Mouse (Mus musculus): ENCODE results near the gene Ppig. TPM values are rescaled to one million over a fixed set of nuclear protein-coding genes. Genes with fewer than 3 reads are reported as not detected.
A peak's percentile ranks its signal among the peaks of the same experiment; 100 is the strongest.

The Ppig gene
- polyA plus RNA-seq, 1 experiment from 2014 or later, result 104 TPM

DNA sequence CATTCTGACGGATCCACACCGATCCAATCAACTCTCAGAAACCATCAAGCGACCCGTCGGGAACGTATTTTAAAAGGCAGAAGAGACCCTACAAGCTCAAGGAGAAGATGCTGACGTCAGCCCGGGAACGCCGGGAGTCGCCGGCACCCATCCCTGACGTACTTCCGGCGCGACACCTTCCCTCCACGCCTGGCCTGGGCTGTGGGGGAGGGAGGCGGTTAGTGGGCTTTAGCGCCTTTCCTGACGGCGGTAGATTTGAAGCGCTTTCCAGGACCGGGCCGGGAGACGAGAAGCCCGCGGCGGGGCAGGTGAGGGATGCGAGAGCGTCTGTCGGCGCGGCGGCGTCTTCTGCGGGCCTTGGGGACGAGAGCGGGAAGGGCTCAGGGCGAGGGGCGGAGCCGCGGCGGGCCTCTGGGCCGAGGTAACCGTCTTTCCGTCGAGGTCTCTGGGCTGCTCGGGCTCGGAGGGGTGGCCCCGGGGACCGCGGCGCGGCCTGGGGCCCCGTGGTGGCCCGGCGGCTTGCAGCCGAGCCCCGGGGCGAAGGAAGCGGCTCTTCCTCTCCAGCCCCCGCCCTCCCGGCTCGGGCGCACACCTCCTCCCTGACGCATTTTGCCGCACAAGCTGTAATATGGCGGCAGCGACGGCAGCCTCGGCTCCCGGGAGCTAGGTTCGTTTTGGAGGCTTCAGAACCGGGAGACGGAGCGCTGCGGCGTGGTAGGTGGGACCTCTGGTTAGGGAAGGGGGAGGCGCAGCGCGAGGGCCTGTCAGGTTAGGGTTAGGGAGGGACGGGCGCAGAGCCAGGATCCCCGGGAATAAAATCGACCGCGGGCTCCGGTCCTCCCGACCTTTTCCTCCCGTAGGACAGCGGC, 539 bp downstream of the Ppig start:
- WGBS, result under 1% methylated on average over 89 of the region's 91 CpGs
- peak overlapping the region; percentile 85 for H3K4me3 ChIP-seq (ENCODE audit: low read depth, low read length)
- peak overlapping the region; percentile 76 for H3K4me2 ChIP-seq (replicated peaks; ENCODE audit: low read depth)
- H3K9ac ChIP-seq (ENCODE audit: low read depth, low read length), result peak overlapping the region; percentile 86
- TF ChIP-seq CTCF (IDR thresholded peaks at IDR 0.05; ENCODE audit: low read depth), result no peak
- H3K4me1 ChIP-seq (replicated peaks; ENCODE audit: control insufficient read depth, insufficient read depth, low read length), result no peaks in the 10 kb centered on the region
- no peaks in the 10 kb centered on the region for H3K9me3 ChIP-seq (ENCODE audit: control insufficient read depth)
- H3K27me3 ChIP-seq (replicated peaks; ENCODE audit: control insufficient read depth, insufficient read depth, low read length), result no peaks in the 10 kb centered on the region
- H3K27ac ChIP-seq (ENCODE audit: low read depth, low read length), result peak overlapping the region; percentile 88
- peak; percentile 95 for ATAC-seq
- no peaks in the 10 kb centered on the region for H3K36me3 ChIP-seq (ENCODE audit: control insufficient read depth, insufficient read depth)

DNA sequence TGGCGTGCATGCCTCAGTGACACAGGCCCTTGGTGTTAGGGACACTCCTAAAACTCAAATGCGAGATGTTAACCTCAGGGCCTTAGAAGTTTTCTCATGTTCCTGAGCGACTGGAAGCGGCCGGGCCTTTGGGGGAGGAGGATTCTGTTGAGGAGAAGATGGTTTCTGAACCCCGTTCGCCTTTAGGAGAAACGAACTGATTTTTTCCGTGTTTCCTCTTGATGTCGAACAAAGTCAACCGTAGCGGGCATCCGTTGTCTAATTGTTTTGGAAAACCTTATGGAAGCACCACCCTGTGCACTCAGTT, 1.1 kb downstream of the Ppig start:
- Histone ChIP-seq H3K27me3 (replicated peaks; ENCODE audit: control insufficient read depth, insufficient read depth, low read length) (no peaks in the 10 kb centered on the region), H3K36me3 (ENCODE audit: control insufficient read depth, insufficient read depth) (no peaks in the 10 kb centered on the region), H3K4me2 (replicated peaks; ENCODE audit: low read depth) (peak overlapping the region; percentile 76), H3K9me3 (ENCODE audit: control insufficient read depth) (no peaks in the 10 kb centered on the region), H3K4me1 (replicated peaks; ENCODE audit: control insufficient read depth, insufficient read depth, low read length) (no peaks in the 10 kb centered on the region), H3K4me3 (ENCODE audit: low read depth, low read length) (peak overlapping the region; percentile 85), H3K9ac (ENCODE audit: low read depth, low read length) (peak overlapping the region; percentile 86), H3K27ac (ENCODE audit: low read depth, low read length) (peak overlapping the region; percentile 88)
- no peak for ATAC-seq
- under 1% methylated on average over 13 of the region's 13 CpGs for WGBS
- no peak for TF ChIP-seq CTCF (IDR thresholded peaks at IDR 0.05; ENCODE audit: low read depth)

DNA sequence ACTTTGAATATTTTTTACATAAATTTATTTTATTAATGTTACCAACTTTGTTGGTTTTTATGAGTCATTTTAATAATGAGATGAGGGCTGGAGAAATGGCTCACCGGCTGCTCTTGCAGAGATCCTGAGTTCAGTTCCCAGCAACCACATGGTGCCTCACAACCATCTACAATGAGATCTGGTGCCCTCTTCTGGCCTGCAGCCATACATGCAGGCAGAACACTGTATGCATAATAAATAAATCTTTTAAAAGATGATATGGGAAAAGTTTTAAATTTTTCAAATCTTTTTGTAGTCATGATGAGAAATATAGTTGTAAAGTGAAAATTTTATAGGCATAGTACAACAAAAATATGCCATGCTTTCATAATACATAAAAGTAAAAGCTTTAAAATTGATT, 22.7 kb downstream of the Ppig start:
- Histone ChIP-seq H3K36me3 (ENCODE audit: control insufficient read depth, insufficient read depth) (peaks cover 57% of the 10 kb centered on the region), H3K9me3 (ENCODE audit: control insufficient read depth) (no peaks in the 10 kb centered on the region), H3K4me1 (replicated peaks; ENCODE audit: control insufficient read depth, insufficient read depth, low read length) (no peaks in the 10 kb centered on the region), H3K9ac (ENCODE audit: low read depth, low read length) (no peak overlapping the region), H3K27ac (ENCODE audit: low read depth, low read length) (no peak overlapping the region), H3K4me3 (ENCODE audit: low read depth, low read length) (no peak overlapping the region), H3K4me2 (replicated peaks; ENCODE audit: low read depth) (no peak overlapping the region), H3K27me3 (replicated peaks; ENCODE audit: control insufficient read depth, insufficient read depth, low read length) (no peaks in the 10 kb centered on the region)
- peak; percentile 50 for TF ChIP-seq CTCF (IDR thresholded peaks at IDR 0.05; ENCODE audit: low read depth)
- no peak for ATAC-seq
- WGBS, result 85% methylated on average over 1 of the region's 1 CpGs

DNA sequence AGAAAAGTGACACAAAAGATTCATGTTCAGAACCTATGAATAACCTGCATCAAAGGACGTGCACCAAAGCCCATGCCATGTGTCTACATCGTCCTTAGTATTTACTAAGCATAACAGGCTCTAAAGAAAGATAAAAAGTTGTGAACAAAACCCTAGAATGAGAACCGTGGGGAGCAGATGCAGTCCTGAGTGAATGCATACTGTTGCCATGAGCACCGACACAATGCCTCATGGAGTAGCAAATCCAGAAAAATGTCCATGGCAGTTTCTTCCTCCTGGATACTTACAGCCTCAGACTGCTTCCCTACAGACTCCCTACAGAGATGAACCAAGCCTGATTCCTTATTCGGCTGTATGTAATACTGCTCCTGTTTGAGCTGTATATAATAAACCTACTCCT, 38.6 kb downstream of the Ppig start:
- ATAC-seq, result no peak
- Histone ChIP-seq H3K9ac (ENCODE audit: low read depth, low read length) (no peak overlapping the region), H3K4me2 (replicated peaks; ENCODE audit: low read depth) (no peak overlapping the region), H3K9me3 (ENCODE audit: control insufficient read depth) (no peaks in the 10 kb centered on the region), H3K4me1 (replicated peaks; ENCODE audit: control insufficient read depth, insufficient read depth, low read length) (no peaks in the 10 kb centered on the region), H3K27ac (ENCODE audit: low read depth, low read length) (no peak overlapping the region), H3K4me3 (ENCODE audit: low read depth, low read length) (no peak overlapping the region), H3K27me3 (replicated peaks; ENCODE audit: control insufficient read depth, insufficient read depth, low read length) (no peaks in the 10 kb centered on the region), H3K36me3 (ENCODE audit: control insufficient read depth, insufficient read depth) (no peaks in the 10 kb centered on the region)
- 80% methylated on average over 5 of the region's 5 CpGs for WGBS
- TF ChIP-seq CTCF (IDR thresholded peaks at IDR 0.05; ENCODE audit: low read depth), result no peak

DNA sequence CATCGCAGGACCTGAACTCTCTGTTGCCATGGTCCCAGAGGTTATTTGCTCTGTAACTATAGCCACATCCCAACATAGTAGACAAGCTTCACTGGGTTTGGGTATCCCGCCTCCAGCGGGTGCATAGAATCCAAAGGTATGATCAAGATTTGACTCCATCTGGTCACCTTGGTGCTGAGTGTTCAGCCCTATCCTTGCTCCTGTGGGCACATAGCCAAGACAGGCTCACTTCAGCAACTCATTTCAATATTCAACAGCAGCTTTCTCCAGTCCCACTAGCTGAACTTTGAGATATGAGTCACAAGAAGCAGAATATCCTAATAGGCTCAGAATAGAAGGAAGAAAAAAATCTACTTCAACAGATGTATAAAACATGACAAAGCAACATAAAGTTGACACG, 41.0 kb downstream of the Ppig start:
- peak; percentile 67 for ATAC-seq
- Histone ChIP-seq H3K4me1 (replicated peaks; ENCODE audit: control insufficient read depth, insufficient read depth, low read length) (no peaks in the 10 kb centered on the region), H3K36me3 (ENCODE audit: control insufficient read depth, insufficient read depth) (no peaks in the 10 kb centered on the region), H3K4me3 (ENCODE audit: low read depth, low read length) (no peak overlapping the region), H3K4me2 (replicated peaks; ENCODE audit: low read depth) (no peak overlapping the region), H3K27me3 (replicated peaks; ENCODE audit: control insufficient read depth, insufficient read depth, low read length) (no peaks in the 10 kb centered on the region), H3K27ac (ENCODE audit: low read depth, low read length) (no peak overlapping the region), H3K9me3 (ENCODE audit: control insufficient read depth) (no peaks in the 10 kb centered on the region), H3K9ac (ENCODE audit: low read depth, low read length) (no peak overlapping the region)
- no peak for TF ChIP-seq CTCF (IDR thresholded peaks at IDR 0.05; ENCODE audit: low read depth)
- WGBS, result 78% methylated on average over 4 of the region's 4 CpGs

DNA sequence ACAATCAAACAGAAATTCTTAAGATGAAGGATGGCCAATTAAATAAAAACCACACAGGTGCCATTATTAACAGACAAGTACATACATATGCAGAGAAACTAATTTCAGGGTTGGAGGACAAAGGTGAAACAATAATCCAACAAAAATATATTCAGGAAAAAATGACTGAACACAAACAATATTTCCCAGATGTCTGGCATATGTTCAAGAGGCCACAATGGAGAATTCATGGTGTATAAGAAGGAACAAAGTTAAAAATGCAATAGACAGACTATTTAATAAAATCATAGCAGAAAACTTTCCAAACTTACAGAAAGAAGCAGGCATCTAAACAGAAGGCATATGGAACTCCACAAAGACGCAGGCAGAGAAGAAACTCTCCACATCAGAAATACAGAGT, 42.4 kb downstream of the Ppig start:
- no peaks in the 10 kb centered on the region for H3K9me3 ChIP-seq (ENCODE audit: control insufficient read depth)
- H3K4me1 ChIP-seq (replicated peaks; ENCODE audit: control insufficient read depth, insufficient read depth, low read length), result no peaks in the 10 kb centered on the region
- H3K9ac ChIP-seq (ENCODE audit: low read depth, low read length), result no peak overlapping the region
- no peak overlapping the region for H3K4me2 ChIP-seq (replicated peaks; ENCODE audit: low read depth)
- TF ChIP-seq CTCF (IDR thresholded peaks at IDR 0.05; ENCODE audit: low read depth), result no peak
- ATAC-seq, result no peak
- H3K36me3 ChIP-seq (ENCODE audit: control insufficient read depth, insufficient read depth), result no peaks in the 10 kb centered on the region
- 84% methylated on average over 1 of the region's 1 CpGs for WGBS
- H3K4me3 ChIP-seq (ENCODE audit: low read depth, low read length), result no peak overlapping the region
- no peak overlapping the region for H3K27ac ChIP-seq (ENCODE audit: low read depth, low read length)
- no peaks in the 10 kb centered on the region for H3K27me3 ChIP-seq (replicated peaks; ENCODE audit: control insufficient read depth, insufficient read depth, low read length)
